Mouse (Mus musculus) left cerebral cortex, adult 6 months (tissue): ENCODE data around the gene Zdhhc13. TPM values are rescaled to one million over a fixed set of nuclear protein-coding genes. Genes with fewer than 3 reads are reported as not detected.

Source experiments
- long read RNA-seq, 2 experiments: library from polyadenylated mRNA; unstranded; transcript quantifications; one replicate each; pipeline ENCODE4 v2.0.0; 2019 to 2020
- polyA plus RNA-seq: library from polyadenylated mRNA; unstranded; fragments of <200 nt; fragmentation: Nextera tagmentation; gene quantifications from 2 replicates; pipeline ENCODE4 v1.2.3, GENCODE M21; 2021

Zdhhc13 gene
- 16.1 and 18.0 TPM in 2 replicates for polyA plus RNA-seq
- long read RNA-seq, experiment 1, transcript Zdhhc13-201 (17 exons, 2,410 nt) = major isoform, 74 of 121 reads
- long read RNA-seq, experiment 1, partial matches to known transcripts = 3 of 121 reads
- long read RNA-seq, experiment 1, other reads (novel, unspliced or antisense) = 44 of 121 reads
- long read RNA-seq, experiment 2, transcript Zdhhc13-201 (17 exons, 2,410 nt) = major isoform, 15 of 28 reads
- long read RNA-seq, experiment 2, partial matches to known transcripts = 3 of 28 reads
- long read RNA-seq, experiment 2, other reads (novel, unspliced or antisense) = 10 of 28 reads

GRCm38 (mm10) chr7:48788851-48789572 lies at the start of gene Zdhhc13:
Zdhhc13 (plus strand) TSS chr7:48789003.

GRCm38 (mm10) chr7:48847820-48848650 lies 59.2 kb downstream of the Zdhhc13 start, which contains the start of gene Csrp3:
Csrp3 (minus strand) TSS chr7:48848033.

Other genes starting within 250 kb of the Zdhhc13 start
- not detected in 2 replicates for gene Mrgprb2, start 230.9 kb upstream of the Zdhhc13 start, polyA plus RNA-seq
- not detected in 2 replicates for gene Mrgprb3, start 145.2 kb upstream of the Zdhhc13 start, polyA plus RNA-seq
- gene Csrp3, start 59.0 kb downstream of the Zdhhc13 start, polyA plus RNA-seq = not detected in 2 replicates
- gene E2f8, start 92.6 kb downstream of the Zdhhc13 start, polyA plus RNA-seq = 0.09 and 0.26 TPM in 2 replicates
- gene Nav2, start 119.7 kb downstream of the Zdhhc13 start, polyA plus RNA-seq = 6.5 and 7.4 TPM in 2 replicates